Mouse (Mus musculus) frontal cortex, adult 2 months (tissue): ENCODE data around the gene Iqsec3. TPM values are rescaled to one million over a fixed set of nuclear protein-coding genes. Genes with fewer than 3 reads are reported as not detected.

Experiments used
- DNase-seq, 2 experiments: peaks; one replicate each; pipeline ENCODE4 v3.0.0; 2022; ENCODE audit warnings: low spot score in 1 of 2; ENCODE audit errors: extremely low spot score in 1 of 2
- polyA plus RNA-seq: library from polyadenylated mRNA; depleted of rRNA; stranded (reverse); fragments of >200 nt; gene quantifications from 2 replicates; pipeline ENCODE4 v1.2.3, GENCODE M21; 2012; rRNA removed

The Iqsec3 gene
- polyA plus RNA-seq, 1 experiment, result 105 TPM

- no peak for DNase-seq
Measured at GRCm38 (mm10) chr6:121326486-121327069, 146.9 kb downstream of the Iqsec3 start.

- no peak for DNase-seq
Measured at GRCm38 (mm10) chr6:121325740-121326139, 147.7 kb downstream of the Iqsec3 start.

- DNase-seq, result no peak
Measured at GRCm38 (mm10) chr6:121325298-121325697, 148.2 kb downstream of the Iqsec3 start.

Other genes with a start within 250 kb of the Iqsec3 start
- gene Usp18, start 227.8 kb downstream of the Iqsec3 start, polyA plus RNA-seq, result 2.7 and 3.4 TPM in 2 replicates
- 12.3 and 17.9 TPM in 2 replicates for gene Slc6a13, start 173.5 kb downstream of the Iqsec3 start, polyA plus RNA-seq
- 2.6 and 3.5 TPM in 2 replicates for gene Slc6a12, start 130.6 kb downstream of the Iqsec3 start, polyA plus RNA-seq
- gene A2m, start 161.7 kb upstream of the Iqsec3 start, polyA plus RNA-seq, result 1.7 and 2.4 TPM in 2 replicates